Mouse (Mus musculus): ENCODE data around the gene Gm49027. TPM values are rescaled to one million over a fixed set of nuclear protein-coding genes. Genes with fewer than 3 reads are reported as not detected.

Gene Gm49027
- polyA plus RNA-seq (2012; rRNA removed), result 9.2 and 11.4 TPM in 2 replicates

GRCm38 (mm10) chr5:123525281-123525680 is at the start of gene Gm49027:
Gene Gm49027 (minus strand): TSS chr5:123525488.

GRCm38 (mm10) chr5:123572357-123573186 is 47.3 kb upstream of the Gm49027 start, which contains the start of gene Vps33a:
Gene Vps33a (minus strand): TSS chr5:123573038.

DNA sequence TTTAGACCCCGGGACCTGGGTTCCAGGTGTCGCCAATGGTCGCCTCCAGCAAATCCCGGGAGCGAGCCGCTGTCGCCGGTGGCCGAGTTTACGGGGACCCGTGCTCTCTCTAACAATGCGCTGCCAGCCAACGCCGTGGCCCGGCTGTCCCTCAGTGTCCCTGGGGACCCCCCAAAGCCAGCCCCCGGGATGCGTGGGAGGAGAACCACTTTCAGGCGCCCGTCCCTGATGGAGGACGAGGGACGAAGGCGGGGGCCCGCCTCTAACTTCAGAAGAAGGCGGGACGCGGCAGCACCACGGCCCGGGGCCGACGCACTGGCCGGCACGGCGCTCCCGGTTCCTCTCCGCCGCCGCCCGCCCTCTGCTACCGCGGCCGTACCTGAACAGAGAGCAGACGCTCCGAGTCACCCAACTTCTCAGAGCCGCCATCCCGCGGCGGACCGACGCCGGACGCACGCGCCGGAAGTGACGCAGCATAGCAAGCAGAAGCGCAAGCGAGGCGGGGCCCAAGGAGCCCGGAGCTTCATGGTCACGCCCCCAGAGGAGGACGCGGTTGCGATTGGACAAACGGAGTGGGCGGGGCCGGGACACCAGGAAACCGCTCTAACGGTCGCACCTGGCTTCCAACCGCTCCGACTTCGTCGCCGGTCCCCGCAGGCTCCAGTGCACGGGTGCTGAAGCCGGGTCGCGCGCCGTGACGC is 1.4 kb downstream of the Gm49027 start, which contains the start of gene Diablo:
Gene Diablo, minus strand, starts transcription at position 485 of the 701 bp plus-strand sequence.

DNA sequence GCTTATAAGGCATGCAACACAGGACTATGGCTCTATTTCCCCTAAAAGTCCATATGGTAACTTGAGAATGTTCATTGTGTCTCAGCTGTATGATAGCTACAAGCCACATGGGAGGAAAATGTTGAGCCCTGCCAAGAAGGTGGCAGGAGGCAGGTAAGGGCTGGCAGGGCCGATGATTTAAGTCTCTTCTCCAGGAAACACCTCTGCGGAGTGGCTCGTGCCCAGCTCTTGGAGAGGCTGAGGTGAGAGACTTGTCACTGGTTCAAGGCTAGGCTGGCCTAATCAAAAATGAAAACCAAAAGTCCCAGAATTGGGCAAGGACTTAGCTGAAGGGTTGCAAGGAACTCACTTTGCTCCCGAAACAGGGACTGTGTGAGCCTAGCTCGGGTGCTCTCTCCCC is 15.1 kb downstream of the Gm49027 start, which contains the start of gene B3gnt4:
Gene B3gnt4, plus strand, starts transcription at position 301 of the 400 bp plus-strand sequence.

GRCm38 (mm10) chr5:123489112-123489785 is 36.0 kb downstream of the Gm49027 start, which contains the start of the genes Lrrc43 and Il31:
Gene Lrrc43 (plus strand): TSS chr5:123489305.
Gene Il31 (minus strand): TSS chr5:123489489.

Other genes with a start within 250 kb of the Gm49027 start
- gene Bcl7a, start 181.7 kb downstream of the Gm49027 start, polyA plus RNA-seq (2012; rRNA removed), result 52.2 and 66.4 TPM in 2 replicates
- gene Mlxip, start 130.7 kb downstream of the Gm49027 start, polyA plus RNA-seq (2012; rRNA removed), result 31.7 TPM in 2 replicates
- 0.21 and 0.23 TPM in 2 replicates for gene Lrrc43, start 36.2 kb downstream of the Gm49027 start, polyA plus RNA-seq (2012; rRNA removed)
- gene Il31, start 36.0 kb downstream of the Gm49027 start, polyA plus RNA-seq (2012; rRNA removed), result not detected in 2 replicates
- 2.7 and 3.3 TPM in 2 replicates for gene B3gnt4, start 15.0 kb downstream of the Gm49027 start, polyA plus RNA-seq (2012; rRNA removed)
- 106 and 107 TPM in 2 replicates for gene Diablo, start 1.3 kb downstream of the Gm49027 start, polyA plus RNA-seq (2012; rRNA removed)
- gene Vps33a, start 47.5 kb upstream of the Gm49027 start, polyA plus RNA-seq (2012; rRNA removed), result 34.7 and 36.0 TPM in 2 replicates
- 82.7 and 86.3 TPM in 2 replicates for gene Clip1, start 159.1 kb upstream of the Gm49027 start, polyA plus RNA-seq (2012; rRNA removed)
- gene Zcchc8, start 195.6 kb upstream of the Gm49027 start, polyA plus RNA-seq (2012; rRNA removed), result 85.6 and 91.2 TPM in 2 replicates
- 136 and 152 TPM in 2 replicates for gene Rsrc2, start 223.9 kb upstream of the Gm49027 start, polyA plus RNA-seq (2012; rRNA removed)
- gene Kntc1, start 224.2 kb upstream of the Gm49027 start, polyA plus RNA-seq (2012; rRNA removed), result 16.6 and 19.0 TPM in 2 replicates